Mouse (Mus musculus) intestine, embryonic 16.5 days (tissue): ENCODE results near the gene Gm5134. TPM values are rescaled to one million over a fixed set of nuclear protein-coding genes. Genes with fewer than 3 reads are reported as not detected.

Source experiments
- microRNA-seq: library from miRNA; unstranded; fragments of <30 nt; microRNA quantifications from one replicate; pipeline ENCODE4, GENCODE M21; 2016
- polyA plus RNA-seq: library from polyadenylated mRNA; unstranded; fragments of >200 nt; fragmentation: Nextera tagmentation; extraction: Ambion mirVana; gene quantifications from 2 replicates; pipeline ENCODE4 v1.2.1, GENCODE M21; 2015

Gm5134 gene
- polyA plus RNA-seq, 1 experiment from 2014 or later, result not detected

Small RNAs within 50 kb of the gene (microRNA-seq; reads per million reads assigned to microRNA genes)
- gene Mir6409, result not detected

Other genes starting within 250 kb of the Gm5134 start
- 26.4 and 27.1 TPM in 2 replicates for gene Cabin1, start 190.2 kb upstream of the Gm5134 start, polyA plus RNA-seq
- gene Ddt, start 181.1 kb upstream of the Gm5134 start, polyA plus RNA-seq, result 82.0 and 92.1 TPM in 2 replicates
- gene Gm20441, start 173.6 kb upstream of the Gm5134 start, polyA plus RNA-seq, result not detected in 2 replicates
- 49.1 and 53.1 TPM in 2 replicates for gene Gstt3, start 173.1 kb upstream of the Gm5134 start, polyA plus RNA-seq
- 16.4 and 19.2 TPM in 2 replicates for gene Gstt1, start 155.9 kb upstream of the Gm5134 start, polyA plus RNA-seq
- gene Gstt4, start 132.0 kb upstream of the Gm5134 start, polyA plus RNA-seq, result not detected in 2 replicates
- 78.3 and 83.7 TPM in 2 replicates for gene Gstt2, start 117.1 kb upstream of the Gm5134 start, polyA plus RNA-seq
- 1,982 and 2,201 TPM in 2 replicates for gene Mif, start 94.3 kb upstream of the Gm5134 start, polyA plus RNA-seq
- 6.8 and 9.7 TPM in 2 replicates for gene Derl3, start 61.1 kb upstream of the Gm5134 start, polyA plus RNA-seq
- gene Smarcb1, start 32.9 kb upstream of the Gm5134 start, polyA plus RNA-seq, result 149 and 171 TPM in 2 replicates
- 252 and 271 TPM in 2 replicates for gene Chchd10, start 21.4 kb upstream of the Gm5134 start, polyA plus RNA-seq
- 23.5 and 25.4 TPM in 2 replicates for gene Mmp11, start 18.0 kb upstream of the Gm5134 start, polyA plus RNA-seq
- gene Gm867, start 13.8 kb upstream of the Gm5134 start, polyA plus RNA-seq, result 0.29 and 0.51 TPM in 2 replicates
- gene Vpreb3, start 11.5 kb upstream of the Gm5134 start, polyA plus RNA-seq, result 0.68 TPM in 1 of 2 replicates, not detected in the other
- gene Zfp280b, start 78.1 kb downstream of the Gm5134 start, polyA plus RNA-seq, result 16.4 and 16.6 TPM in 2 replicates
- 0.73 and 1.4 TPM in 2 replicates for gene Slc5a4b, start 156.4 kb downstream of the Gm5134 start, polyA plus RNA-seq
- 0.21 and 0.28 TPM in 2 replicates for gene Slc5a4a, start 192.9 kb downstream of the Gm5134 start, polyA plus RNA-seq